Mouse (Mus musculus): ENCODE results near the gene Gm13283.
"Not testable (repeated sequence)": the region's sequence is repeated elsewhere in the genome, so short reads cannot be mapped to it uniquely, and the experiment has no call there.

DNA sequence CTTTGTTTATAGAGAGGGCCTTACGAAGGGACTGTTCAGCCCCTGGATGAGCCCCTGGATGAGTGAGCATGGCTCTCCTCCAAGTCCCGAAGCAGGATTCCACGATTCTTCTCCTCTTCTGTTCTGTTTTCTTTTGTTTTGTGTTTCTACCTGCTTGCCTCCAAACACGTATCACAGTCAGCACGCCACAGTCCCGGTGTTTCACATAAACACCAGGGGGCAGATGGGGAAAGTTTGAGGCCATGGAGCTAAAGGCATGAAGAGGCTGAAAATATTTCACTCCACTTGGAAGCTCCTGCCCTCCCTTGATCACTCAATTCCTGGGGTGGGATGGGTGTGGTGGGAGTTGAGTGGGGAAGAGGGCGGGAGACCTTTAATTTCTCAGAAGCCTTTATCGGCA, 1.9 kb downstream of the Gm13283 start:
- TF ChIP-seq HCFC1 (IDR thresholded peaks at IDR 0.05; ENCODE audit: borderline replicate concordance, insufficient read depth, low read length); ZNF384 (IDR thresholded peaks at IDR 0.05; ENCODE audit: low read depth, low read length); ZC3H11A (IDR thresholded peaks at IDR 0.05; ENCODE audit: borderline replicate concordance, low read depth, low read length): not testable (repeated sequence)
